Mouse (Mus musculus) ovary, postnatal 14 days (tissue): ENCODE measurements around the gene Smarcb1.
"Not testable (repeated sequence)": the region's sequence is repeated elsewhere in the genome, so short reads cannot be mapped to it uniquely, and the experiment has no call there.

Source experiments
- DNase-seq: peaks from one replicate; pipeline ENCODE4 v3.0.0; 2022; ENCODE audit warnings: low spot score

Gene Smarcb1

DNA sequence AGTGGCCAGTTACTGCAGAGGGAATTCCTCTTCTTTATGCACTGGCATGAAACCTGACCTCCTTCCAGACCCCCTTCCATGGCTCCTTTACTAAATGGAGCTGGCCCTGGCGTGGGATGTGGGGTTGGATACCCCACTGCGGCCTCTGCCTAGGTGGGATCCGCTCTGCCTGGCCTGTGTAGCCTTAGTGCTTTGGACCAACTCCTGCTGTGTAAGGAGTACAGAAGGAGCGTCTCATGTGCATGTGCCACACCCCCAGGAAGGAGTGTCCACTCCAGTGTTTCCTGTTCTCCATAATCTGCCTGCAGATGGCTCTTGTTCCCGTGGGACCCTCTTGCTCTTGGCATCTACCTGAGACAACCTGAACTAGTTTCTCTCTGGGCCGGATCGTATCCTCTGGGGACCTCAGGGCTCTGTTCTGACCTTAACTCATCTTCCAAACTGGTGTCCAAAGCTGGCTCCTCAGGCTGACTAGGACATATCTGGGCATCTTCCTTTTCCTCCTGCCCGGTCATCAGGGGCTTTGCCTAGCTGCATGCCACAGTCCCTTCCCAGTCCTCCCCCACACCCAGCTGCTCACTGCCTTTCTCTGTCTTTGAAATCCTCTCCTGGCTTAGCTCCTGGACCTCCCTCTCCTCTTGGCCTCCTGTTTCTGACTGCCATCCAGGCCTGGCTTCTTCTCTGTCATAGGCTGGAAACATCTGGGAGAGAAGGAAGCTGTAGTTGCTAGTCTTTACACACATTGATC lies 31.8 kb downstream of the Smarcb1 start:
- DNase-seq: no peak

- DNase-seq: not testable (repeated sequence)
Observed at GRCm38 (mm10) chr10:75887504-75887903, 33.9 kb downstream of the Smarcb1 start.

DNA sequence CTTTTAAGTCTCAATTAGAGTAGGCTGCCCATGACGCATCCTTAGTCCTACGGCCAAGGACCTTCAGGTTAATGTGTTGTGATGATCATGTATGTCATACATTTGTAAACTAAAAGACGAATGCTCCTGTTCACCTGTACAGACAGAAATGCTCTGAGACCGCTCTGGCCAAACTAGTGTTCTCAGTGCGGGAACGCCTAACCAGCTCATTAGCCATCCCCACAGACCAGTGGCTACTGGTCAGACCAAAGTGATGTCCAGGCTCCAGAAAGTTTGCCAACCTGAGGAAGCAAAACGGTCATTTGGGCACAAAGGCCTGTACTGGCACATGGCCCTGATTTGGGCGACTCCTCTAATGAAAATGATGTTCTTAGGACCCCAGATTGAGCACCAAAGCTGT lies 36.7 kb downstream of the Smarcb1 start:
- no peak for DNase-seq

GRCm38 (mm10) chr10:75883232-75883552 lies 38.2 kb downstream of the Smarcb1 start:
- DNase-seq: peak; percentile 75

DNA sequence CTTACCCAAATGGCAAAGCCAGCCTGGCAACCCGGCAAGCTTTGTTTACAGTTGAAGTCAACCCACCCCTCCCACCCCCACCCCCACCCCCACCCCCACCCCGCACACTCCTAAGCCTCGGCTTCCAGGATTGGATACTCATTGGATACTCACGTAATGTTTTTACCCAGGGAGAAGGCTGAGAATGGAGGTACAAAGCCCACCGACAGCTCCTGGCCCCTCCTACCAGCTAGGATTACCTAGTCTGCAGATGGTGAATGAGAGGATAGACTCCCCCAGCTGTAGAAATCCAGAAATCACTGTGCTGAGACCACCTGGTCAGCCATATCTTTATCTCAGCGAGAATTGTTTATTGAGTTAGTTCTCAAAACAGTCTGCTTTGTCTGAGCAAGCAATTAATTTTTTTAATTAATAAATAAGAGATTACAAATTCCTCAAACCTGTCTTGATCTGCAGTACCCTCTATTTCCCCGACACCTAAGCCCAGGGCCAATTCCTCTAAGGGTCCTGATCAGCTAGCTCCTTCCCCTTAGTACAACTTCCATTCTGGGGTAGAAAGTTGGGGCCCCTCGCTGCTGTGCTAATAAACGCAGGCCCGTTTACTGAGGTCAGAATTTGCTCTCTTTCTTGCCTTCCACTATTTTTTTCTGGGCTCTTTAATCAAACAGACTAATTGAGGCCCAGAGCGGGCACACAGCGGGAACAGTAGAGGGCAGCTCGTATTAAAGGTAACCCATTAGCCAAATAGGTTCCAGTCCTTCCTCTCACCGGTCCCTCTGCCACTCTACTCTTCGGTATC lies 38.8 kb downstream of the Smarcb1 start:
- DNase-seq: no peak

GRCm38 (mm10) chr10:75881578-75882432 lies 39.6 kb downstream of the Smarcb1 start:
- DNase-seq: no peak

DNA sequence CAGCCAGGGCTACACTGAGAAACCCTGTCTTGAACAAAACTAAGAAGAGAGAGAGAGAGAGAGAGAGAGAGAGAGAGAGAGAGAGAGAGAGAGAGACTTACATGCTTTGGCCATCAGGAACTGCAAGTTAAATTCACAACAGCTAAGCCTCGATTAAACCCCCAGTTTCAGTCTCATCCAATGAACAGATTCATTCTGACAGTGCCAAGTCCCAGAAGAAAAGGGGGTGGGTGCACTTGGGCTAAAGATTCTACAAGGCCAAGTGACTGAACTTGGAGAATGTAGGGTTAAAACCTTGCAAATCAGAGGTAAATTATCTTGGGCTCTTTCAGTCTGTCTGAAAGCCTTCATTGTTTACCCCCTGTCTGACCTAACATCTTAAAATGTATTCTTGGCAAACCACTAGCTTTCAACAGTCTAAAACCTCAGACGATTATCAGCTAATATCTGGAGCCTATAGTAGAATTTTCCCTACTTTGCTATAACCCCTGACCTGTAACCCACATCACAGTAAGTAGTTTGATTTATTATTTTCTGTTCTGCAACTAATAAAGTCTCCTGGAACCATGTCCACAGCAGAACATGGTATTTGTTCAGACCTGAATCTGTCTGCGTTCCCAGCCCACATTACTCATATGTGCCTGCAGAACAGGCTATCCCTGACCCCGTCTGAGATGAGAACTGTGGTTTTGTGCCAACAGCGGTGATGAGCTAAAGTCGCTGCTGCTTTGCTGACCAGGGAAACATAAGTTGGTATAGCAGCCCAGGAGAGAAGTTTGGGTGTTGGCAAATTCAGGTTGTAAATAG lies 40.4 kb downstream of the Smarcb1 start:
- no peak for DNase-seq

GRCm38 (mm10) chr10:75880351-75880750 lies 41.1 kb downstream of the Smarcb1 start:
- DNase-seq: no peak

DNA sequence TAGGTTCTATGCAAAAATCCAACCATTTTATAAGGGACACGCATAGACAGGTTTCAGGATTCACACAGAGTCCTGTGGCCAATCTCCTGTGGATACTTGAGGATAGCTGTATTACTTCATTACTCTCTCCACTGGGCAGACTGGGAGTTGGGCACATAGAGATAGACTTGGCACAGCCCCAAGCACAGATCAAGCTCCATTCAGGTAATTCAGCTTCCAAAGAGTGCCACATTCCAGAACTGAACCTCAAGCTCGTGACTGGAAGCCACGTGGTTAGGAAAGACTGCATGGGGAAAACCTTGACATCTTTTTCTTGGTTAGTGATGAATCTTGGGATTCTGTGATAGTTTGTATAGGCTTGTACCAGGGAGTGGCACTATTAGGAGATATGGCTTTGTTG lies 42.6 kb downstream of the Smarcb1 start:
- no peak for DNase-seq

DNA sequence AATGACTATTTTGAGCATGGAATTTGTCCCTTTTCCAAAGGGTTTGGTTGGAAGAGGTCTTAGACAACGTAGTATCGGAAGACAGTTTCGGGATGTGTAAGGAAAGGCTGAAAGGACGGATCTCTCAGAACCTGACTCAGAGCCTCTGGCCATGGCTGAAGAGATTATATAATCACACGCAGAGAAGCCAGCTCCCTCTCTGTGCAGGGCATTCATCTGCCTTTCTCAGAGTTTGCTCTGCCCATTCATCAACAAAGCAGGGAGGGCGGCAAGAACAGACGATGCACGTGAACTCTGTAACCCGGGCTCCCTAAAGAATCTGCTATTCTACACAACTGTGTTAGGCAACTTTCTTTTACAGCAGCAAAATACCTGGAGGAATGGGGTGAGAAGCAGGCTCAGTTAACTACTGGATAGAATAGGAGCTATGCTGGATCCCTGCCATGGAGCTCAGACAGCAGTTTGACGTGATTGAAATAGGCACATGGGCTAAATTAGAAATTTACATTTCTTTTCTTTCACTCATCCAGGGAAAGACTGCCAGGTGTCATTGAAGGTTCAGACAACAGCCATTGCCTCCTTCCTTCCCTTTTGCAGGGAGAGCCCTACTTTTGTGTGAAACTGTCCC lies 47.8 kb downstream of the Smarcb1 start:
- no peak for DNase-seq

- peak; percentile 60 for DNase-seq
Observed at GRCm38 (mm10) chr10:75872915-75873542, 48.4 kb downstream of the Smarcb1 start.

DNA sequence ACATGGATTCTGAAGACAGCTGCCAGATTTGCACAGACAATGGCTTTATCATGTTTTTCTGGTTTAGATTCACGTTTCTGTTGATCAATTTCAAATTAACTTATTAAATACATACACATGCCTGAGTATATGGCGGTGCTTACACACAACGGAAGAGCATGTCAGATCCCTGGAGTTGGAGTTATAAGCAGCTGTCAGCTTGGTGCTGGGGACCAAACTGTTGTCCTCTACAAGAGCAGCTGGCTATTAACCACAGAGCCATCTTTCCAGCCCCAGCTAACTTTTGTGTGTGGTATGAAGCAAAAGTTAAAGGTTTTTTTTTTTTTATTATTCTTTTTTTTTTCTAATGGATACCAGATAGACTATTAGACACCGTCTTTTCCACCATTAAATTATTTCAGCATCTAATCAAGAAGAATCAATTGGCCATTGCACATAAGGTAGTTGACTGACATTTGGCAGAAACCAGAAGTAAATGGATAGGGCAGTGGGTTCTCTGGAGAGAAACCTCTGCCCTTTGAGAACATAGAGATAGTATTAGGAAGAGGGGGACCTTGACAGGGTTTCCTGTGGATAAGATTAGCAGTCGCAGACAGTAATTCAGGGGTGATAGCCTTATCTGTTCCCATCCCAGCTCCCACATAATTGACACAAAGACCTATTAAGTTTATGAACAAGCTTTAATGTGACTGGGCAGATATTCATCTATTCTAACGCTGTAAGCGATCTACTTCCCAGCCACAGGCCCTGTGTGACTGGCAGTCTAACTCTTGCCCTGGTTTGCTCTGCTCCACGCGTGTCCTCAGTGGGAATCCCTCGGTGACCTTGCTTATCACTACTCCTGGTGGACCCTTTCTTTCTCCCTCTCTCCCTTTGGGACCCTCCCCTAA lies 49.1 kb downstream of the Smarcb1 start:
- DNase-seq: no peak

- DNase-seq: no peak
Observed at GRCm38 (mm10) chr10:75861587-75861986, 59.8 kb downstream of the Smarcb1 start.

GRCm38 (mm10) chr10:75860746-75861145 lies 60.7 kb downstream of the Smarcb1 start:
- no peak for DNase-seq

DNA sequence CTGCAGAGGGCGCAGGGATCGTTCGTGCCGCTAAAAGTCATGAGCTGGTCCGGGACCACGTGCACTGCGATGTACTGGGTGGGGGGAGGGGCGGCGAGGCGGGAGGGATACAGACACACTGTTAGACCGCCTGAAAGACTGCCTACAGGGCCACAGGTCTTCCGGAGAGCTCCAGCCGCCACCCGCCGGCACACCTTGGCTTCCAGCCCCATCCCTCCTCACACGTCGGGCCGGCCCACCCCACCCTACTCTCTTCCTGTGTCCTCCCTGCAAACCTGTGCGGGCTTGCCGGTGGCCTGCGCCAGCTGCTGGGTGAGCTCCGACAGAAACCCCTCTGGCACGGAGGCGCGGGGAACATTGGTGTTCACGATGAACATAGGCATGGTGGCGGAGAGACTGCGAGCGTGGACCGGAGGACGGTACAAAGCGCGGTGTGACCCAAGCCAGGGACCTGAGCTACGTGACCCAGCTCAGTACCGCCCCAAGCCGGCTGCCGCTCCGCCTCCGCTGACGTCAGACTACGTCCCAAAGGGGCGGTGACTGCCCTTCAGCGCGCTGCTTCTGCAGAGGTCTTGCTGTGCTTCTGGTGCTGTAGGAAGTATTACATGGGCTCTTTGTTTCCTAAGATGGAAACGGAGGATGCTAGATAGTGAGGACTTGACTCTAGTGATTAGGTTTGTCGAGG lies 61.5 kb downstream of the Smarcb1 start, which contains the start of gene Mif:
TSS of gene Mif (minus strand) at position 455 of the 685 bp plus-strand sequence.
- DNase-seq: peak; percentile 71

DNA sequence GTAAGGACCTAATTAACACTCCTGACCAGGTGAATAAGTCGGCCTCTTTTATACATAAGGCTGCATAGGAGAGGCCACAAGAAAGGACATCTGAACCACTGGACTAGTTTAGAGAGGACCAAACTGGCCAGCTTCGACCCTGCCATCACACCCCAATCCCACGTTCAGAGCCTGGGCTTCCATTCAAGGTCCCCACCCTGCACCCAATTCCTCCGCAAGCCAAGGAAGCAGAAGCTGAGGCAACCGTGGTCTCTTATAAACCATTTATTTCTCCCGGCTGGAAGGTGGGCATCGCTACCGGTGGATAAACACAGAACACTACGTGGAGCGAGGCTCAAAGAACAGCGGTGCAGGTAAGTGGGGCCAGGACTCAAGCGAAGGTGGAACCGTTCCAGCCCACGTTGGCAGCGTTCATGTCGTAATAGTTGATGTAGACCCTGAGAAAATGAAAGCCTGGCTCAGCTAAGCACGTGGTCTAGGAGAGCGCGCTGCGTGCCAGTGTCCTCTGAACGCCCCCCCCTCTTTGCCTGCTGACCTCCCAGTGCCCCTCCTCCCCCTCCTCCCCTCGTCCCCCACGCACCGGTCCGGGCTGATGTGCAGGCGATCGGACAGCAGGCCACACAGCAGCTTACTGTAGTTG lies 62.2 kb downstream of the Smarcb1 start:
- DNase-seq: no peak

DNA sequence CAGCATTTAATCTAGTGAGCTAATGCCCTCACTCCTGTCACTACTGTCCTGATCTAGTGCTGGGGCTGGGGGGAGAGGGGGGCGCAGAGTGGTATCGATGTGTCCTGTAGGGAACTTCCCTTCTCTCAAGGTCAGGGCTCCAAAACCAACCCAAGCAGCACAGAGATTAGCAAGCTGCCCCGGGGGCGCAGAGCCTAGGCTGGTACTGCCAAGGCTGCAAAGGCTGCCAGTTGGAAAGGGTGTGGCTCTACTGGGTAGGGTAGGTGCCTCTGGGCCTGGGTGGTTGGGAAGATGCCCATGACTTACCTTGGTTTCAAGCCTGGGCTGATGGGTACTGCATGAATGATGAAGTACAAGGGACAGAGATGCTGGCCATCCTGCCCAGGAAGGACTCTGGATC lies 63.8 kb downstream of the Smarcb1 start:
- DNase-seq: no peak

- no peak for DNase-seq
Observed at GRCm38 (mm10) chr10:75856976-75857375, 64.4 kb downstream of the Smarcb1 start.
